Comparison of ENCODE assay signal across 21 mouse cellular contexts in genomic region chr9:56953562-56953961, GRCm38 (mm10). TPM values are rescaled to one million over a fixed set of nuclear protein-coding genes. Genes with fewer than 3 reads are reported as not detected.
A peak's percentile ranks its signal among the peaks of the same experiment; 100 is the strongest.
DNase-seq lines count a peak whose midpoint lies in the region; ATAC-seq and TF ChIP-seq lines count a peak whose summit lies in the region.
"Had no signal": no experiment of that assay in that cellular context is flagged by ENCODE, and none has a peak within 500 bp of the region (broad histone marks: within the 10 kb centered on the region; RNA-seq: fewer than 3 reads in every experiment).

No protein-coding gene starts in this region.

- no peaks in the 10 kb centered on the region for H3K36me3 ChIP-seq in heart, adult 2 months (ENCODE audit: control insufficient read depth, insufficient read depth, low read length)
- H3K36me3 ChIP-seq in midbrain, postnatal 0 days (ENCODE audit: insufficient read depth, low read length) = no peaks in the 10 kb centered on the region
- H3K36me3 ChIP-seq in midbrain, embryonic 13.5 days = peaks cover 13% of the 10 kb centered on the region
- H3K36me3 ChIP-seq: forebrain, embryonic 12.5 days had no signal

- H3K79me2 ChIP-seq in heart, adult 2 months (replicated peaks; ENCODE audit: control insufficient read depth, insufficient read depth, low read length) = no peaks in the 10 kb centered on the region

- no peaks in the 10 kb centered on the region for H3K27me3 ChIP-seq in heart, adult 2 months (ENCODE audit: control insufficient read depth, insufficient read depth, low read length)
- no peaks in the 10 kb centered on the region for H3K27me3 ChIP-seq in midbrain, postnatal 0 days (ENCODE audit: insufficient read depth, low read length)
- H3K27me3 ChIP-seq in midbrain, embryonic 13.5 days = no peaks in the 10 kb centered on the region
- H3K27me3 ChIP-seq: CH12.LX; embryonic facial prominence, embryonic 13.5 days; forebrain, embryonic 12.5 days; heart, embryonic 15.5 days; hindbrain, embryonic 13.5 days had no signal

- WGBS in heart, adult 2 months = 100% methylated on average over 1 of the region's 1 CpGs
- 97% methylated on average over 1 of the region's 1 CpGs for WGBS in midbrain, postnatal 0 days
- whole genome bisulfite sequencing in midbrain, embryonic 13.5 days = 96% methylated on average over 1 of the region's 1 CpGs

- no peak for TF ChIP-seq POLR2A in heart, adult 2 months (IDR thresholded peaks at IDR 0.05; ENCODE audit: insufficient read depth, low read depth, low read length)

- DNase-seq in heart, adult 2 months = no peak
- DNase-seq in heart, adult 18-20 months = no peak
- no peak for DNase-seq in layer of hippocampus, adult 2 months (ENCODE audit: low spot score in 2 of 2)
- no peak for DNase-seq in layer of hippocampus, adult 18-20 months (ENCODE audit: low spot score in 2 of 2)
- no peak for DNase-seq in midbrain, postnatal 0 days (ENCODE audit: low spot score)
- DNase-seq in cerebellum, adult 9-11 months = no peak
- DNase-seq: adrenal gland, adult 8-10 months; adrenal gland, postnatal 36 days; cerebellum, adult 2 months; cerebellum, postnatal 36 days; gastrocnemius, postnatal 14 days; heart, postnatal 14 days had no signal

- no peak overlapping the region for H3K27ac ChIP-seq in heart, adult 2 months
- H3K27ac ChIP-seq in layer of hippocampus, adult 2 months = no peak overlapping the region
- no peak overlapping the region for H3K27ac ChIP-seq in midbrain, postnatal 0 days (ENCODE audit: low read depth, low read length)
- H3K27ac ChIP-seq in midbrain, embryonic 13.5 days = no peak overlapping the region
- H3K27ac ChIP-seq: embryonic facial prominence, embryonic 13.5 days; forebrain, embryonic 12.5 days; heart, embryonic 15.5 days; hindbrain, embryonic 13.5 days; hindbrain, postnatal 0 days had no signal

- H3K9ac ChIP-seq in heart, adult 2 months (ENCODE audit: low read depth, low read length) = no peak overlapping the region
- H3K9ac ChIP-seq in midbrain, postnatal 0 days (replicated peaks; ENCODE audit: low read length, poor library complexity, severe bottlenecking) = no peak overlapping the region
- H3K9ac ChIP-seq in midbrain, embryonic 13.5 days (replicated peaks) = no peak overlapping the region
- H3K9ac ChIP-seq: embryonic facial prominence, embryonic 13.5 days; forebrain, embryonic 12.5 days; heart, embryonic 15.5 days had no signal

- no peak for TF ChIP-seq EP300 in heart, adult 2 months (IDR thresholded peaks at IDR 0.05; ENCODE audit: insufficient read depth, low read depth, low read length)

- H3K9me3 ChIP-seq in midbrain, postnatal 0 days (ENCODE audit: low read length) = no peaks in the 10 kb centered on the region
- no peaks in the 10 kb centered on the region for H3K9me3 ChIP-seq in midbrain, embryonic 13.5 days
- H3K9me3 ChIP-seq: embryonic facial prominence, embryonic 13.5 days; forebrain, embryonic 12.5 days; heart, embryonic 15.5 days; hindbrain, embryonic 13.5 days had no signal

- intact Hi-C loops in heart, adult 2 months (cut with DNase I) = loop anchor here (5.0 kb wide), 1 partner anchor 119 kb away; the partner anchor contains the start of gene Sin3a

- peak; percentile 32 for TF ChIP-seq CTCF in heart, adult 2 months (IDR thresholded peaks at IDR 0.05)
- TF ChIP-seq CTCF in layer of hippocampus, adult 2 months (conservative IDR thresholded peaks at IDR 0.05) = 0 out of 2 replicates have a peak, but pooled peaks have one; percentile 27
- TF ChIP-seq CTCF in midbrain, postnatal 0 days (IDR thresholded peaks at IDR 0.05) = peak; percentile 44

- H3K4me3 ChIP-seq in heart, adult 2 months = no peak overlapping the region
- no peak overlapping the region for H3K4me3 ChIP-seq in layer of hippocampus, adult 2 months
- H3K4me3 ChIP-seq in midbrain, postnatal 0 days (ENCODE audit: low read depth, low read length) = no peak overlapping the region
- no peak overlapping the region for H3K4me3 ChIP-seq in midbrain, embryonic 13.5 days (replicated peaks)
- H3K4me3 ChIP-seq: embryonic facial prominence, embryonic 13.5 days; forebrain, embryonic 12.5 days; heart, embryonic 15.5 days; hindbrain, embryonic 13.5 days had no signal

- ATAC-seq in midbrain, postnatal 0 days (ENCODE audit: low FRiP score) = no peak
- ATAC-seq in midbrain, embryonic 13.5 days = no peak
- ATAC-seq: forebrain, embryonic 16.5 days; hindbrain, postnatal 0 days had no signal

- H3K4me2 ChIP-seq in midbrain, postnatal 0 days (ENCODE audit: low read depth, low read length, poor library complexity, severe bottlenecking) = no peak overlapping the region
- no peak overlapping the region for H3K4me2 ChIP-seq in midbrain, embryonic 13.5 days (replicated peaks)
- H3K4me2 ChIP-seq: embryonic facial prominence, embryonic 13.5 days; forebrain, embryonic 12.5 days; heart, embryonic 11.5 days; heart, embryonic 15.5 days; hindbrain, embryonic 13.5 days had no signal

- peaks cover 1% of the 10 kb centered on the region for H3K4me1 ChIP-seq in heart, adult 2 months (ENCODE audit: control insufficient read depth, insufficient read depth, low read length)
- H3K4me1 ChIP-seq in midbrain, postnatal 0 days (ENCODE audit: insufficient read depth, low read length) = peaks cover 3% of the 10 kb centered on the region; the same call in 1 of the 2 replicates
- peaks cover 15% of the 10 kb centered on the region for H3K4me1 ChIP-seq in midbrain, embryonic 13.5 days (replicated peaks)

RNA-seq across cellular contexts. Expression of gene Snupn, which starts 2.9 kb away (rescaled TPM):
- 10 to 100 TPM in 1 of 2 experiments, 1 to 10 TPM in 1; 9.3 to 10.2 TPM for total RNA-seq in heart, adult 2 months (2021)
- 5.7 and 9.5 TPM in 2 replicates for polyA plus RNA-seq in heart, adult 2 months (2012; rRNA removed)
- 10 to 100 TPM; 10.6 to 11.2 TPM for total RNA-seq in heart, adult 18-20 months (2021)
- 10 to 100 TPM; 15.2 to 19.1 TPM for total RNA-seq in layer of hippocampus, adult 2 months (2021)
- total RNA-seq in layer of hippocampus, adult 18-20 months (2021) = 10 to 100 TPM; 16.7 to 19.3 TPM
- total RNA-seq in midbrain, postnatal 0 days (2014; rRNA removed) = 12.7 and 16.9 TPM in 2 replicates
- polyA plus RNA-seq in midbrain, postnatal 0 days (2015; fragmentation: Nextera tagmentation; extraction: Ambion mirVana) = 20.5 and 21.6 TPM in 2 replicates
- 27.8 and 30.5 TPM in 2 replicates for polyA plus RNA-seq in midbrain, embryonic 13.5 days (2015; fragmentation: Nextera tagmentation; extraction: Ambion mirVana)

RNA-seq across cellular contexts. Expression of gene Imp3, which starts 16.3 kb away (rescaled TPM):
- 10 to 100 TPM; 54.0 to 63.3 TPM for total RNA-seq in heart, adult 2 months (2021)
- polyA plus RNA-seq in heart, adult 2 months (2012; rRNA removed) = 75.6 and 87.1 TPM in 2 replicates
- total RNA-seq in heart, adult 18-20 months (2021) = 10 to 100 TPM; 55.8 to 58.3 TPM
- 10 to 100 TPM; 54.9 to 56.8 TPM for total RNA-seq in layer of hippocampus, adult 2 months (2021)
- 10 to 100 TPM; 56.1 to 57.1 TPM for total RNA-seq in layer of hippocampus, adult 18-20 months (2021)
- total RNA-seq in midbrain, postnatal 0 days (2014; rRNA removed) = 131 and 133 TPM in 2 replicates
- polyA plus RNA-seq in midbrain, postnatal 0 days (2015; fragmentation: Nextera tagmentation; extraction: Ambion mirVana) = 77.2 and 80.3 TPM in 2 replicates
- 69.4 and 73.3 TPM in 2 replicates for polyA plus RNA-seq in midbrain, embryonic 13.5 days (2015; fragmentation: Nextera tagmentation; extraction: Ambion mirVana)

RNA-seq across cellular contexts. Expression of gene Snx33, which starts 25.4 kb away (rescaled TPM):
- total RNA-seq in heart, adult 2 months (2021) = 10 to 100 TPM in 1 of 2 experiments, 1 to 10 TPM in 1; 6.7 to 10.0 TPM
- 7.8 and 8.8 TPM in 2 replicates for polyA plus RNA-seq in heart, adult 2 months (2012; rRNA removed)
- total RNA-seq in heart, adult 18-20 months (2021) = 1 to 10 TPM; 7.0 to 8.2 TPM
- 1 to 10 TPM; 7.2 to 8.9 TPM for total RNA-seq in layer of hippocampus, adult 2 months (2021)
- 1 to 10 TPM; 8.5 to 9.3 TPM for total RNA-seq in layer of hippocampus, adult 18-20 months (2021)
- total RNA-seq in midbrain, postnatal 0 days (2014; rRNA removed) = 5.7 and 7.3 TPM in 2 replicates
- 1.6 and 1.7 TPM in 2 replicates for polyA plus RNA-seq in midbrain, postnatal 0 days (2015; fragmentation: Nextera tagmentation; extraction: Ambion mirVana)
- 2.8 and 3.1 TPM in 2 replicates for polyA plus RNA-seq in midbrain, embryonic 13.5 days (2015; fragmentation: Nextera tagmentation; extraction: Ambion mirVana)

RNA-seq across cellular contexts. Expression of gene Ptpn9, which starts 41.2 kb away (rescaled TPM):
- 1 to 10 TPM; 8.2 to 9.5 TPM for total RNA-seq in heart, adult 2 months (2021)
- polyA plus RNA-seq in heart, adult 2 months (2012; rRNA removed) = 7.5 and 13.6 TPM in 2 replicates
- total RNA-seq in heart, adult 18-20 months (2021) = 10 to 100 TPM in 1 of 2 experiments, 1 to 10 TPM in 1; 9.3 to 10.1 TPM
- 10 to 100 TPM; 27.4 to 30.6 TPM for total RNA-seq in layer of hippocampus, adult 2 months (2021)
- 10 to 100 TPM; 29.6 to 31.6 TPM for total RNA-seq in layer of hippocampus, adult 18-20 months (2021)
- total RNA-seq in midbrain, postnatal 0 days (2014; rRNA removed) = 44.4 and 52.2 TPM in 2 replicates
- polyA plus RNA-seq in midbrain, postnatal 0 days (2015; fragmentation: Nextera tagmentation; extraction: Ambion mirVana) = 20.5 and 21.5 TPM in 2 replicates
- polyA plus RNA-seq in midbrain, embryonic 13.5 days (2015; fragmentation: Nextera tagmentation; extraction: Ambion mirVana) = 21.7 and 23.4 TPM in 2 replicates
